Mouse (Mus musculus): ENCODE measurements around the gene 1190007I07Rik. TPM values are rescaled to one million over a fixed set of nuclear protein-coding genes. Genes with fewer than 3 reads are reported as not detected.

Gene 1190007I07Rik
- 10 to 100 TPM; 21.1 to 21.9 TPM for total RNA-seq (2021)
- long read RNA-seq, experiment 1, partial matches to known transcripts, result 0 of 3 reads
- long read RNA-seq, experiment 1, other reads (novel, unspliced or antisense), result 0 of 3 reads
- long read RNA-seq, experiment 2, transcript 1190007I07Rik-201 (3 exons, 716 nt), result major isoform, 11 of 19 reads
- long read RNA-seq, experiment 2, partial matches to known transcripts, result 0 of 19 reads
- long read RNA-seq, experiment 2, other reads (novel, unspliced or antisense), result 1 of 19 reads

DNA sequence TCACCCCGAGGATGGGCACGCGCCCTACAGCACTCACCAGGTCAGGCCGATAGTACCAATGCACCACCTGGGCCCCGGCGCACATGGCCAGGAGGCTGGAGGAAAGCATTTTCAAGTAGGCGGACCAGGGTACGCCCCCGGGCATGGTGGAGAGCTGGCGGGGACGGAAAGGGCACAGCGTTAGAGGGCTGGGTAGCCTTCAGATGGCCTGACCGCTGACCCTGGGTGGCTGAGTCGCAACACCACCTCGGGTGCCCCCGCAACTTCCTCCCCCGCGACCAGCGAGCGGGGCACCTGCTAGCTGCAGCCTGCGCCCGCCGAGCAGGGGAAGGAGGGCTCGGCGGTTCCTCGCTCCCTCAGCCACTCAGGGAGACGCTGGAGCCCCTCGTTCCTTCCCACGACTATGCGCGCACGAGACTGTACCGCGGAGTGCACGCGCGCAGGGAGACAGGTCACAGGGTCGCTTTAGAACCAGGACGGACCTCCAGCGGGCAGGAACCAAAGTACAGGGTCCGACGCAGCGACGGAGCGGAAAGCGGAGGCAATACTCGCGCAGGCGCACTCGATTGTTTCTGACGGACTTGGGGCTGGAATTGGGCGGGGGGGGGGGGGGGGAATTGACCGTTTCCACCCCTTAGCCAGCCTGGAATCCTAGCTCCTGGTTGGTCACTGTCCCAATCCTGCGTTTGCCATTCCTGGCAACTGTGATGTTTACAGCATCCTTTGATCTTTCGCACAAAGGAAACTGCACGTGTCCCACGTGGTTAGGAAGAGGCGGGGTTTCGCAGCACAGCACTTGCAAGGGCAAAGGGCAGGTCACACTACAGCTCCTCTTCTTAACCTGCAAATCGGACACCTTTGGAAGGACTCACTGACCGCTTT lies at the start of gene 1190007I07Rik:
1190007I07Rik (minus strand) TSS at position 558 of the 882 bp plus-strand sequence.
- peak; percentile 85 to 88 for DNase-seq (ENCODE audit: low spot score in 2 of 2)

GRCm38 (mm10) chr10:82670205-82670604 lies 47.2 kb upstream of the 1190007I07Rik start:
- no peak for DNase-seq (ENCODE audit: low spot score in 2 of 2)

DNA sequence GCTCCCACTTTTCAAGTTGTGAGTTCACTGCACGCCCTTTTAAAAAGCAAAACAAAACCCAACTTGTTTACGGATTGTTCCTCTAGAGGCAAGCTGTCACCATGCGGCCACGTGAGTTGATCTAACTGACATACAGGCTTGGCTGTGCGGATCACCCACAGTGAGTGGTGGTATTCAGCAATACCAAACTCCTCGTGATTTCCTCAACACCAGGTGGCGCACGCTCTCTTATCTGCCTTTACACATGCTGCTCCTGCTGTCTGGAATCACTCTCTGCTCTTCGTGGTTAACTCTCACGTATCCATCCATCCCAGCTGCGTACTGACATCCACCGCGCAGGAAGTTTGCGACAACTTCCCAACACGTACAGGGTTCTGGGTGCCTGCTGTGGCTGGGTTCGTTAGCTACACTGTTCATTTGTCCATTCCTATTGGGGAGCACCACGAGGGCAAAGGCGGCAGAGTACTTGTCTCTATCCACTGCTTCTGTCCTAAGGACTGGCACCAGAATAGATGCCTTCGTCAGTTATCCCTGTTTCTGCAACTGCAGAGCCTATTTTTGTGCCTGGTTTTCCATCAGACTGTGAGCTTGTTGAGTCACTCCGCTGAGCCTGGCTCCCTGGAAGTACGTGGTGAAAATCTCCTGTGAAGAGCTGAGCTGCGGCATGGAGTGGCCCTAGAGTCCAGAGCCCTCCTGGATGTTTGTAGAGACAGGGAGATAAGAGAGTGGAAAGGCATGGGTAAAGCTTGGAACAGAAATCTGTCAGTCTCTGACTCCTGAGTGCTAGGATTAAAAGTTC lies 43.6 kb upstream of the 1190007I07Rik start:
- DNase-seq (ENCODE audit: low spot score in 2 of 2), result peak; percentile 74 to 85

GRCm38 (mm10) chr10:82665951-82666350 lies 42.9 kb upstream of the 1190007I07Rik start:
- DNase-seq (ENCODE audit: low spot score in 2 of 2), result no peak

DNA sequence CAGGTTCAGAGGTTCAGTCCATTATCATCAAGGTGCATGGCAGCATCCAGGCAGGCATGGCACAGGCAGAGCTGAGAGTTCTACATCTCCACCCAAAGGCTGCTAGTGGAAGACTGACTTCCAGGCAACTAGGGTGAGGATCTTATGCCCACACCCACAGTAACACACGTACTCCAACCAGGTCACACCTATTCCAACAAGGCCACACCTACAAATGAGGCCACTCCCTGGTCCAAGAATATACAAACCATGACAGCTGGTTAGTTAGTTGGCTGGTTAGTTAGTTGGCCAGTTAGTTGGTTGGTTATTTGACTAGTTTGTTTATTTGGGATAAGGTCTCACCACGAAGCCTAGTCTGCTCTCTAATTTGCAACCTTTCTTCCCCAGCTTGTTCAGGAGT lies 40.3 kb upstream of the 1190007I07Rik start:
- DNase-seq (ENCODE audit: low spot score in 2 of 2), result no peak

- no peak for DNase-seq (ENCODE audit: low spot score in 2 of 2)
These were observed 39.4 kb upstream of the 1190007I07Rik start for GRCm38 (mm10) chr10:82662267-82662990.

- DNase-seq (ENCODE audit: low spot score in 2 of 2), result no peak
These were observed 38.8 kb upstream of the 1190007I07Rik start for GRCm38 (mm10) chr10:82661820-82662219.

DNA sequence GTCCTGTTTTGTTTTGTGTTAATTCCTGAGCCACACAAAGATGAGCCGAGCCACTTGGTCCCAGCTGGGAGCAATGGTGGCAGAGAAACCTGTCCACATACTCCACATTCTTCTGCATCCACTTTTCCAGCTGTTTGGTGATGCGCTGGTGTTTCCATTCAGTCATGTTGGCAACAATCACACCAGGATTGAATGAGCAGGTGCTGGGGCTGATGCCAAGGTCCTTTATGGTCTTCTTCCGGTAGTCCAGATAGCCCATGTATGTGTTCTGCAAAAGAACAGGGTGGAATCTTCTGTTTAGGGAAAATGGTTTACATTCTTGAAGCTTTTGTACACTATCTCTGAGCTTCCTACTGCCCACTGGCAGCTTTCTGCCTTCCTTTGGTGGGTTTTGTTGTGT lies 31.6 kb upstream of the 1190007I07Rik start:
- no peak for DNase-seq (ENCODE audit: low spot score in 2 of 2)

- DNase-seq (ENCODE audit: low spot score in 2 of 2), result no peak
These were observed 29.6 kb upstream of the 1190007I07Rik start for GRCm38 (mm10) chr10:82652625-82653024.

- no peak for DNase-seq (ENCODE audit: low spot score in 2 of 2)
These were observed 28.2 kb upstream of the 1190007I07Rik start for GRCm38 (mm10) chr10:82651221-82651620.

GRCm38 (mm10) chr10:82647205-82647811 lies 24.3 kb upstream of the 1190007I07Rik start:
- DNase-seq (ENCODE audit: low spot score in 2 of 2), result no peak

- DNase-seq (ENCODE audit: low spot score in 2 of 2), result no peak
These were observed 23.1 kb upstream of the 1190007I07Rik start for GRCm38 (mm10) chr10:82646083-82646482.

GRCm38 (mm10) chr10:82641481-82641880 lies 18.5 kb upstream of the 1190007I07Rik start:
- no peak for DNase-seq (ENCODE audit: low spot score in 2 of 2)

GRCm38 (mm10) chr10:82639032-82639698 lies 16.1 kb upstream of the 1190007I07Rik start:
- DNase-seq (ENCODE audit: low spot score in 2 of 2), result no peak

DNA sequence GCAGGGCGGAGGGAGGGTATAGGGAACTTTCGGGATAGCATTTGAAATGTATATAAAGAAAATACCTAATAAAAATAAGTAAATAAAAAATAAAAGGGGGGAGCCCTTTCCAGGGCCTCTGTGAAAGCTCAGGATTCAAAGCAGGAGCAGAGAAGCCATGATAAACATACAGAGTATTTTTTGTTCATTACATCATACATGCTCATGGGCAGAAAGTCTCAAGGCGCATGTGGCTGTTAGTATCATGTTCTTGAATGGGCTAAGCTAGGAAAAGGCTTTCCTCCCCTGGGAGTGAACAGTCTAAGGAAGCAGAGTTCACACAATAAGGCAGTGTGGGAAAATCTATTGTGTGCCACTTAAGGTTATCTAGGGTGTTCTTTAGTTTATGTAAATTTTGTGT lies 13.3 kb upstream of the 1190007I07Rik start:
- no peak for DNase-seq (ENCODE audit: low spot score in 2 of 2)

DNA sequence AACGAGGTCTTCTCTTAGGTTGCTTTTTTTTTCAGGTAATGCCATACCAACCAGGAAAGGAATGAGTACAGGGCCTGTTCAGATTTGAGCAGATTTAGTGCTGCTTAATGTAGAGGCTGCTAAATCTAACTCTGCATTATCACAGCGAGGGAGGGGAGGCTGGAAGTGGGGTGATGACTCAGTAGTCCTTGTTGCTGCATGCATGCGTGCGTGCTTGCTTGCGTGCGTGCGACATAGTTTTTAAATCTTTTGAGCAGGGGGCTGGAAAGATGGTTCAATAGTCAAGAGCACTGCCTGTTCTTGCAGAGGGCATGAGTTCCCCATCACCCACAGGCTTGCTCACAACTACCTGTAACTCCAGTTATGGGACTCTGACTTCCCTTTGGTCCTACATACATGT lies 11.3 kb upstream of the 1190007I07Rik start:
- no peak for DNase-seq (ENCODE audit: low spot score in 2 of 2)

DNA sequence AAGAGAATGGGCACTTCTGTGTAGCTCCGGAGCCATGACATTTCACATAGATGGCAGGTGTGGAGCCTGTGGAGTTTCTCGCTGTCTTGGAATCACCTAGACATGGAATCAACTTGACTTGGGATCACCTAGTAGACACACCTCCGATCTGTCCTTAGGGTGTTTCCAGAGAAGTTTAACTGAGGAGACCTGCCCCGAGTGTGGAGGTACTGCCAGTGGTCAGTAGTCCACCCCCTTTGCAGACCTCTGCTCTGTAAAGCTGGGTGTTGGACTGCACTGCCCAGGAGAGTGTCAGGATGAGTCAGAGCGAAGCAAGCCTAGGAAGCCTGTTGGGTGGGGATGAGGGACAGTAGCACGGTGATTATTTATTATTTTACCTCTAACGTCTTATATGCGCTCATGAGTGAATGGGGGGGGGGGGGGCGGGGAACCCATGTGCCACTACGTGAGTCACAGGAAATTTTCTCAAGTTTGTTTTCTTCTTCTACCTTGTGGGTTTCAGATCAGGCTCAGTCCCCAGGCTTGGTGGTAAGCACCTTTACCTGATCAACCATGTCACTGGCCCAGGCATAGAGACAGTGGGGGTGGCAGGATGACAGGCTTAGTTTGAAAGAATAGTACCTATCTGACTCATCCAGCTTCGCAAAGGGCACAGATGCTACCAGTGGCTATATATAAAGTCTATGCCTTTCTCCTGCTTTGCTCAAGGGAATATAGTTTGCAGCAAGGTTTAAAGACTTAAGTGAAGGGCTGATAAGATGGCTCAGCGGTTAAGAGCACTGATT lies 9.7 kb upstream of the 1190007I07Rik start:
- no peak for DNase-seq (ENCODE audit: low spot score in 2 of 2)

GRCm38 (mm10) chr10:82631133-82631532 lies 8.1 kb upstream of the 1190007I07Rik start:
- DNase-seq (ENCODE audit: low spot score in 2 of 2), result no peak

DNA sequence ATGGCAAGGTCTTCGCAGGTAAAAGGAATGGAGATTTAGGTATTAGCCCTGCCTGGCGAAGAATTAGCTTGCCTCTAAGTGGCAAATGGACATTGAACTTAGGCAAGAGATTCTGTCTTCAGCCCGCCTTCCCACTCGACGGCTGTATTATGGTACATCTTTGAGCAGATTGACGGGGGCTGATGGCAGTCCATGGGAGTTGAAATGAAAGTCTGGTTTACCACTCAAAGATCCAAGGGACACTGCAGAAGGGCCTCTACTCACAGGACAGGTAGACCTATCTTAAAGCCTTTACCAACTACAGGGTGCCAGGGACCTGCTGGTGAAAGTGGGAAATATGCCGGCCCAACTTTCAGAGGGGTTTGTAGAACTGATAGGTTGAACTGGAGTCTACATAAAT lies 7.5 kb upstream of the 1190007I07Rik start:
- no peak for DNase-seq (ENCODE audit: low spot score in 2 of 2)
